8 mouse cellular contexts compared by ENCODE assay signal in genomic region chr17:8802889-8803799, GRCm38 (mm10).
DNase-seq lines count a peak whose midpoint lies in the region; ATAC-seq and TF ChIP-seq lines count a peak whose summit lies in the region.

No protein-coding gene starts in this region.

- H3K27ac ChIP-seq in forebrain, embryonic 11.5 days (ENCODE audit: low read depth, low read length) = 0 out of 2 replicates have a peak overlapping the region, but pooled peaks have one; percentile 12
- no peak overlapping the region for H3K27ac ChIP-seq in liver, embryonic 13.5 days

- 7% methylated on average over 27 of the region's 27 CpGs for WGBS in forebrain, embryonic 11.5 days
- WGBS in liver, embryonic 13.5 days (ENCODE audit: insufficient replicate concordance) = 11% methylated on average over 27 of the region's 27 CpGs

- H3K27me3 ChIP-seq in E14TG2a.4 (ENCODE audit: insufficient read depth, low read length) = peaks cover 87% of the 10 kb centered on the region
- H3K27me3 ChIP-seq in forebrain, embryonic 11.5 days (ENCODE audit: control insufficient read depth, insufficient read depth, low read length) = peaks cover 28% of the 10 kb centered on the region
- peaks cover 83% of the 10 kb centered on the region for H3K27me3 ChIP-seq in liver, embryonic 13.5 days

- H3K4me2 ChIP-seq in forebrain, embryonic 11.5 days (ENCODE audit: low read depth, low read length, severe bottlenecking) = peak overlapping the region; percentile 95
- H3K4me2 ChIP-seq in liver, embryonic 13.5 days = peak overlapping the region; percentile 69

- no peaks in the 10 kb centered on the region for H3K9me3 ChIP-seq in E14TG2a.4 (ENCODE audit: low read length)
- no peaks in the 10 kb centered on the region for H3K9me3 ChIP-seq in forebrain, embryonic 11.5 days (ENCODE audit: control insufficient read depth, low read length)
- no peaks in the 10 kb centered on the region for H3K9me3 ChIP-seq in liver, embryonic 13.5 days (replicated peaks)

- ATAC-seq in cerebellum, adult (ENCODE audit: insufficient number of reproducible peaks, low FRiP score, low TSS enrichment) = no peak
- no peak; the same call in 1 of the 2 replicates for ATAC-seq in forebrain, embryonic 11.5 days (replicated peaks; ENCODE audit: low FRiP score)
- ATAC-seq in liver, embryonic 13.5 days (ENCODE audit: low read depth) = no peak
- no peak for ATAC-seq in frontal cortex, adult (ENCODE audit: low TSS enrichment)

- peak; percentile 47 for DNase-seq in cerebellum, adult 9-10 months
- DNase-seq in forebrain, embryonic 11.5 days (ENCODE audit: low spot score) = peak; percentile 69
- DNase-seq in liver, embryonic 13.5 days = no peak
- no peak for DNase-seq in yolk sac, embryonic 10.5 days (ENCODE audit: low spot score)
- no peak for DNase-seq in T-cell, adult 2 months (ENCODE audit: low spot score)

- peaks cover 30% of the 10 kb centered on the region for H3K4me1 ChIP-seq in E14TG2a.4 (replicated peaks; ENCODE audit: low read depth, low read length)
- peaks cover 10% of the 10 kb centered on the region for H3K4me1 ChIP-seq in forebrain, embryonic 11.5 days (replicated peaks; ENCODE audit: control insufficient read depth, insufficient read depth, low read length)
- peaks cover 5% of the 10 kb centered on the region; the same call in 1 of the 2 replicates for H3K4me1 ChIP-seq in liver, embryonic 13.5 days (replicated peaks)

- H3K4me3 ChIP-seq in E14TG2a.4 (replicated peaks; ENCODE audit: low read length) = peak overlapping the region; percentile 83
- H3K4me3 ChIP-seq in forebrain, embryonic 11.5 days (ENCODE audit: low read depth, low read length) = peak overlapping the region; percentile 70
- H3K4me3 ChIP-seq in liver, embryonic 13.5 days (replicated peaks) = peak overlapping the region; percentile 54

- peak overlapping the region; percentile 83 for H3K9ac ChIP-seq in forebrain, embryonic 11.5 days (ENCODE audit: low read length)
- H3K9ac ChIP-seq in liver, embryonic 13.5 days = no peak overlapping the region

- no peak for TF ChIP-seq CTCF in E14TG2a.4 (conservative IDR thresholded peaks at IDR 0.05; ENCODE audit: low read length)

- H3K36me3 ChIP-seq in E14TG2a.4 (ENCODE audit: insufficient read depth, low read length) = no peaks in the 10 kb centered on the region
- no peaks in the 10 kb centered on the region for H3K36me3 ChIP-seq in forebrain, embryonic 11.5 days (ENCODE audit: control insufficient read depth, insufficient read depth, low read length)
- H3K36me3 ChIP-seq in liver, embryonic 13.5 days = no peaks in the 10 kb centered on the region

Comparison
In these comparisons a context has a peak if more than half of its experiments do, and no peak if none do; other contexts are left out.
1. DNase-seq: peak in cerebellum, adult 9-10 months (single experiment) and forebrain, embryonic 11.5 days (single experiment); none in liver, embryonic 13.5 days (single experiment), yolk sac, embryonic 10.5 days (single experiment) and T-cell, adult 2 months (single experiment).
2. Peak in every context shown above with its lines, with median percentiles within 50 percentile points of each other: H3K4me3 ChIP-seq.